Mouse (Mus musculus) thymus, adult 2 months (tissue): ENCODE measurements around the gene Rit1. TPM values are rescaled to one million over a fixed set of nuclear protein-coding genes. Genes with fewer than 3 reads are reported as not detected.
"Not testable (repeated sequence)": the region's sequence is repeated elsewhere in the genome, so short reads cannot be mapped to it uniquely, and the experiment has no call there.

Experiments
- DNase-seq: peaks from one replicate; pipeline ENCODE4 v3.0.0; 2021
- H3K27ac ChIP-seq: fragments of 200-500 bp; 2 replicates; pipeline ENCODE4 v1.5.1; 2012; ENCODE audit warnings: low read length, control low read depth; ENCODE audit not compliant: control insufficient read depth, insufficient read depth
- H3K27me3 ChIP-seq: fragments of 200-500 bp; 2 replicates; pipeline ENCODE4 v1.6.1; 2012; ENCODE audit warnings: mild to moderate bottlenecking, low read length, moderate library complexity, mixed read lengths; ENCODE audit not compliant: control insufficient read depth, insufficient read depth
- H3K36me3 ChIP-seq: fragments of 200-500 bp; 2 replicates; pipeline ENCODE4 v1.6.1; 2012; ENCODE audit warnings: mild to moderate bottlenecking, low read length, moderate library complexity; ENCODE audit not compliant: control insufficient read depth, insufficient read depth
- H3K4me1 ChIP-seq: fragments of 200-500 bp; replicated peaks from 2 replicates; pipeline ENCODE4 v1.6.1; 2012; ENCODE audit warnings: low read length; ENCODE audit not compliant: control insufficient read depth, insufficient read depth
- H3K4me3 ChIP-seq: fragments of 200-500 bp; 2 replicates; pipeline ENCODE4 v1.5.1; 2012; ENCODE audit warnings: mild to moderate bottlenecking, low read length, control low read depth, moderate library complexity; ENCODE audit not compliant: control insufficient read depth, insufficient read depth
- CTCF ChIP-seq: fragments of 200-500 bp; IDR thresholded peaks from 2 replicates; pipeline ENCODE4 v1.5.1; 2012; ENCODE audit warnings: mild to moderate bottlenecking, control low read depth, low read length, moderate library complexity, borderline replicate concordance; ENCODE audit not compliant: control insufficient read depth, poor library complexity, insufficient read depth; ENCODE audit errors: extremely low read depth
- POLR2A ChIP-seq: fragments of 200-500 bp; IDR thresholded peaks from 2 replicates; pipeline ENCODE4 v1.6.1; 2012; ENCODE audit warnings: mild to moderate bottlenecking, low read length, control low read depth, moderate library complexity; ENCODE audit not compliant: control insufficient read depth, poor library complexity, insufficient read depth; ENCODE audit errors: extremely low read depth
- WGBS: fragments of 180-500 bp; shearing (Covaris S2); methylation state at CpG from one replicate; pipeline ENCODE4 v1.1.7; 2018; 5-methylcytosine and 5-hydroxymethylcytosine counted together
- polyA plus RNA-seq: library from polyadenylated mRNA; depleted of rRNA; stranded (reverse); fragments of >200 nt; gene quantifications from 2 replicates; pipeline ENCODE4 v1.2.3, GENCODE M21; 2012

Rit1 gene
- polyA plus RNA-seq, 1 experiment = 44.5 TPM

DNA sequence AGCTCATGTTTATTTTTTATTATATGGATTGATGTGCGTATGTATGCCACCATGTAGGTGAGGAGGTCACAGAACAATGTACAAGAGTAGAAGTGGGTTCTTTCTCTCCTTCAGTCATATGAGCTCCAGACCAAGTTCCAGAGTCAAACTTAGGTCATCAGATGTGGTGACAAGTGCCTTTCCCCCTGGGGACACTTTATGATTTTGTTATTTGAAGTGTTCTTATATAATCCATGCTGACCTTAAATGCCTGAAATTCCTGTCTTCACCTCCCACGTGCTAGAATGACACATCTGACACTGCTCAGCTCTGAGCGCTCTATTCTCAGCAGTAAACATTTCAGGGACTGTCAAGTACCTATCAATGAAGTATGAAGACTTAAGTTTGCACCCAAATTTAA, 15.4 kb upstream of the Rit1 start:
- WGBS = 95% methylated on average over 3 of the region's 3 CpGs
- DNase-seq = no peak
- TF ChIP-seq CTCF (no peak), POLR2A (no peak)
- Histone ChIP-seq H3K27me3 (no peaks in the 10 kb centered on the region), H3K4me3 (no peak overlapping the region), H3K36me3 (peaks cover 95% of the 10 kb centered on the region), H3K27ac (no peak overlapping the region), H3K4me1 (no peaks in the 10 kb centered on the region)

GRCm38 (mm10) chr3:88713709-88714108, 2.9 kb upstream of the Rit1 start:
- 97% methylated on average over 4 of the region's 4 CpGs for WGBS
- Histone ChIP-seq H3K27me3 (no peaks in the 10 kb centered on the region), H3K27ac (no peak overlapping the region), H3K4me3 (no peak overlapping the region), H3K4me1 (peaks cover 5% of the 10 kb centered on the region), H3K36me3 (peaks cover 51% of the 10 kb centered on the region)
- no peak for DNase-seq
- TF ChIP-seq CTCF (no peak), POLR2A (no peak)

GRCm38 (mm10) chr3:88714725-88715124, 1.9 kb upstream of the Rit1 start:
- DNase-seq = no peak
- Histone ChIP-seq H3K4me1 (peaks cover 5% of the 10 kb centered on the region), H3K4me3 (no peak overlapping the region), H3K27ac (no peak overlapping the region), H3K36me3 (peaks cover 41% of the 10 kb centered on the region), H3K27me3 (no peaks in the 10 kb centered on the region)
- TF ChIP-seq CTCF (no peak), POLR2A (no peak)
- 93% methylated on average over 2 of the region's 2 CpGs for WGBS

DNA sequence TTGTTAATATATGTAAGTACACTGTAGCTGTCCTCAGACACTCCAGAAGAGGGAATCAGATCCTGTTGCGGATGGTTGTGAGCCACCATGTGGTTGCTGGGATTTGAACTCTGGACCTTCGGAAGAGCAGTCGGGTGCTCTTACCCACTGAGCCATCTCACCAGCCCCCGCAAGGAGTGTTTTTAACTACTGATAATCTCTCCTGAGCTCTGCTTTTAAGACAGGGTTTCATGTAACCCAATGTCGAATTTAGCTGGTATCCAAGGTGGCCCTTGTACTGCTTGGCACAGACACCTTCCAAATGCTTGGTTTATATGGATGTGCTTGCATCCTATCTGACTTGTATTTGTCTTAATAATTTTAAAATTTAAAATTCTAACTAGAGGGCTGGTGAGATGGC, 922 bp upstream of the Rit1 start:
- 94% methylated on average over 5 of the region's 5 CpGs for WGBS
- H3K36me3 ChIP-seq = peaks cover 31% of the 10 kb centered on the region
- H3K27me3 ChIP-seq, H3K4me3 ChIP-seq, H3K4me1 ChIP-seq, DNase-seq, H3K27ac ChIP-seq: not testable (repeated sequence)

- peak overlapping the region; percentile 15; the same call in 1 of the 2 replicates for H3K27ac ChIP-seq
- no peaks in the 10 kb centered on the region for H3K27me3 ChIP-seq
- H3K4me1 ChIP-seq = peaks cover 5% of the 10 kb centered on the region
- no peak for TF ChIP-seq CTCF
- WGBS = 6% methylated on average over 9 of the region's 9 CpGs
- peak overlapping the region; percentile 56 for H3K4me3 ChIP-seq
- H3K36me3 ChIP-seq = peaks cover 16% of the 10 kb centered on the region
- DNase-seq = peak; percentile 16
Measured at GRCm38 (mm10) chr3:88717198-88717798, 660 bp downstream of the Rit1 start.

- TF ChIP-seq POLR2A (no peak), CTCF (no peak)
- no peak for DNase-seq
- Histone ChIP-seq H3K27me3 (no peaks in the 10 kb centered on the region), H3K4me3 (no peak overlapping the region), H3K36me3 (peaks cover 11% of the 10 kb centered on the region), H3K27ac (no peak overlapping the region), H3K4me1 (peaks cover 5% of the 10 kb centered on the region)
- 2% methylated on average over 1 of the region's 1 CpGs for WGBS
Measured at GRCm38 (mm10) chr3:88717831-88718230, 1.2 kb downstream of the Rit1 start.

GRCm38 (mm10) chr3:88719098-88719497, 2.5 kb downstream of the Rit1 start:
- WGBS = 90% methylated on average over 2 of the region's 2 CpGs
- Histone ChIP-seq H3K4me1 (peaks cover 5% of the 10 kb centered on the region), H3K36me3 (no peaks in the 10 kb centered on the region; the same call in 1 of the 2 replicates), H3K4me3 (no peak overlapping the region), H3K27ac (no peak overlapping the region; the same call in 1 of the 2 replicates), H3K27me3 (no peaks in the 10 kb centered on the region)
- DNase-seq = no peak
- TF ChIP-seq POLR2A (no peak), CTCF (no peak)
